Mouse (Mus musculus): ENCODE data around the gene Egfem1. TPM values are rescaled to one million over a fixed set of nuclear protein-coding genes. Genes with fewer than 3 reads are reported as not detected.
A peak's percentile ranks its signal among the peaks of the same experiment; 100 is the strongest.

Egfem1 gene
- total RNA-seq, 1 experiment from 2014 or later, result 0.46 TPM

GRCm38 (mm10) chr3:29602140-29602539 lies 520.3 kb downstream of the Egfem1 start:
- DNase-seq, result no peak

- DNase-seq, result no peak
Measured at GRCm38 (mm10) chr3:29608713-29609112, 526.9 kb downstream of the Egfem1 start.

GRCm38 (mm10) chr3:29609174-29609573 lies 527.4 kb downstream of the Egfem1 start:
- DNase-seq, result no peak

GRCm38 (mm10) chr3:29619586-29619985 lies 537.8 kb downstream of the Egfem1 start:
- no peak for DNase-seq

GRCm38 (mm10) chr3:29639819-29640218 lies 558.0 kb downstream of the Egfem1 start:
- DNase-seq, result no peak

- DNase-seq, result no peak
Measured at GRCm38 (mm10) chr3:29666796-29667195, 585.0 kb downstream of the Egfem1 start.

GRCm38 (mm10) chr3:29689367-29690285 lies 607.8 kb downstream of the Egfem1 start:
- DNase-seq, result no peak

GRCm38 (mm10) chr3:29701126-29701525 lies 619.3 kb downstream of the Egfem1 start:
- no peak for DNase-seq

GRCm38 (mm10) chr3:29706816-29707215 lies 625.0 kb downstream of the Egfem1 start:
- DNase-seq, result no peak

- DNase-seq, result no peak
Measured at GRCm38 (mm10) chr3:29707467-29707866, 625.6 kb downstream of the Egfem1 start.

- no peak for DNase-seq
Measured at GRCm38 (mm10) chr3:29726376-29726967, 644.6 kb downstream of the Egfem1 start.

- peak; percentile 20 for DNase-seq
Measured at GRCm38 (mm10) chr3:29730062-29730760, 648.4 kb downstream of the Egfem1 start.

- no peak for DNase-seq
Measured at GRCm38 (mm10) chr3:29731509-29731908, 649.7 kb downstream of the Egfem1 start.

GRCm38 (mm10) chr3:29732626-29733025 lies 650.8 kb downstream of the Egfem1 start:
- no peak for DNase-seq

- DNase-seq, result no peak
Measured at GRCm38 (mm10) chr3:29734251-29734650, 652.4 kb downstream of the Egfem1 start.

- no peak for DNase-seq
Measured at GRCm38 (mm10) chr3:29739292-29739691, 657.5 kb downstream of the Egfem1 start.

Small RNA genes lying within 50 kb of the gene (microRNA-seq; reads per million reads assigned to microRNA genes)
- gene Mir21b (0 reads per million in 2 experiments), gene Mir551b (0 to 0.36 reads per million in 2 experiments)

Other genes starting within 250 kb of the Egfem1 start
- gene Gm1527, start 189.4 kb upstream of the Egfem1 start, total RNA-seq (2021), result not detected in 2 replicates

Measured in adrenal gland, postnatal 25 days (tissue).